Mouse (Mus musculus) lung, postnatal 0 days (tissue): ENCODE results near the gene Upk1b.
A peak's percentile ranks its signal among the peaks of the same experiment; 100 is the strongest.

Experiments
- CTCF ChIP-seq: IDR thresholded peaks from 2 replicates; pipeline ENCODE4 v1.5.1; 2016; ENCODE audit warnings: antibody characterized with exemption, mild to moderate bottlenecking
- EP300 ChIP-seq: IDR thresholded peaks from 2 replicates; pipeline ENCODE4 v1.6.1; 2016; ENCODE audit warnings: antibody characterized with exemption, mild to moderate bottlenecking, control low read depth

DNA sequence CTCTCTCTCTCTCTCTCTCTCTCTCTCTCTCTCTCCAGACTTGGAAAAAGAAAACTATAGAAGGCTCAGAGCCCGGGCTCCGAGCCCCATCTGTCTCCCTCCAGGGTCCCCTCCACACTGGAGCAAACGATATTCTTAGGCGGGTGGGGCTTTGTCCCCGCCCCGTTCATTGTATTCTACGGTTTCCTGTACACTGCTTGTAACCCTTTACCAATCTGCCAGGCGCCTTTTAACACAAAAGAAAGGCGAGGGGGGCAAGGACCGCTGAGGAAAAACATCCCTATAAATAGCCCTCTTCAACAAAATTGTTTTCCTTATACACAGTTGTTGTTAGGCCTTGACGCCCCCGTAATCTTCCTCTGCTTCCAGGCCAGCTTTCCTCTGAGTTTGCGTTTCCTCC is 75.2 kb downstream of the Upk1b start:
- TF ChIP-seq EP300, result peak; percentile 79
- TF ChIP-seq CTCF, result no peak
